Mouse (Mus musculus): Measurements from ENCODE around the gene Kalrn.

Kalrn gene

DNA sequence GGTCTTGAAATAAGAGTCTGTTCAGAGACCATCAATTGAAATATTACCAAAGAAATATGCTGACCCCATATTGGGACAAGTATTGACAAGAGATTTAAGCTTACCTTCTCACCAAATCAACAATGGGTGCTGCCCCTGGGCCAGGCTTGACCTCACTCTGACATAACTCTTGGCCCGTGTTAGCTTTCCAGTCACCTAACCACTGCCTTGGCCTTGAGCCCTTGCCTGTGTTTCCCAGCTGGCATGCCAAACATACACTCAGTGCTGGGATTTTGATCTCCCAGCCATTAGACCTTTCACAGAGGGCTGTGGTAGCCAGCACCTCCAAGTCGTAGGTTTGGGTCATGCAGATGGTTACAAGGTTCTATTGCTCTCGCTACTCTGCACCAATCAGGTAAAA is 308.7 kb downstream of the Kalrn start:
- DNase-seq (ENCODE audit: low spot score in 2 of 2) = peak in 1 of 2 experiments; percentile 17

DNA sequence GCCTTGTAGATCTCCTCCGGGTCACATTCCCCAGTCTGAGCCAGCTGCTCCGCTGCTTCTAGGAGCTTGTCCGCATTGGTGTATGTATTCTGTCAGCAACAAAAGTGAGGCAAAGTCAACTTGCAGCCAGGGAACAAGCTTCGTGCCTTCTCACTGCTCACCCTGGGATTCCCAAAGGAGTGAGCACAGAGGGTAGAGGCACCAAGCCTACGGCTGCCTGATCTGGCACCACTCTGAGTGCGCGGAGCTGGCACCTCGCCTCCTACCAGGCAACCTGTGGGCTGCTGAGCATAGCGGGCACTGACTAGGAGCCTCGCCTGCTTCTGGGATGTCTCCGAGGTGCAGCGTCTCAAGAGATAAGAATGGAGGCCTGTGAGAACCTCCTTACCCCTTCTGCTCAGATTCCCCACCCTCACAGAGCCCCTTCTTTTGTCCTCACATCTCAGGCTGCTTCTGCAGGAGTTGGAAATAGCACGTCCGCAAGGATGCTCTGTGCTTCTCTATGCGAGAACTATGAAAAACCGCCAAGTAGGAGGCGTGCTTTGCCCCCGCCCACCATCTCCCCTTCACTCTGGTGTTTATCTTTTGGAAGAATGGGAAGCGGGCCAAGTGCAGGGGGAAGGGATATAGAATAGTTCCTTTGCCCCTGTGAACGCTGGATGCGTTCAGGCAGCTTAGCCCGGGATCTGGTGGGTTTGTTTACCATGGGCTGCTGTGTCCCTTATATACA is 310.4 kb downstream of the Kalrn start:
- DNase-seq (ENCODE audit: low spot score in 2 of 2) = no peak

DNA sequence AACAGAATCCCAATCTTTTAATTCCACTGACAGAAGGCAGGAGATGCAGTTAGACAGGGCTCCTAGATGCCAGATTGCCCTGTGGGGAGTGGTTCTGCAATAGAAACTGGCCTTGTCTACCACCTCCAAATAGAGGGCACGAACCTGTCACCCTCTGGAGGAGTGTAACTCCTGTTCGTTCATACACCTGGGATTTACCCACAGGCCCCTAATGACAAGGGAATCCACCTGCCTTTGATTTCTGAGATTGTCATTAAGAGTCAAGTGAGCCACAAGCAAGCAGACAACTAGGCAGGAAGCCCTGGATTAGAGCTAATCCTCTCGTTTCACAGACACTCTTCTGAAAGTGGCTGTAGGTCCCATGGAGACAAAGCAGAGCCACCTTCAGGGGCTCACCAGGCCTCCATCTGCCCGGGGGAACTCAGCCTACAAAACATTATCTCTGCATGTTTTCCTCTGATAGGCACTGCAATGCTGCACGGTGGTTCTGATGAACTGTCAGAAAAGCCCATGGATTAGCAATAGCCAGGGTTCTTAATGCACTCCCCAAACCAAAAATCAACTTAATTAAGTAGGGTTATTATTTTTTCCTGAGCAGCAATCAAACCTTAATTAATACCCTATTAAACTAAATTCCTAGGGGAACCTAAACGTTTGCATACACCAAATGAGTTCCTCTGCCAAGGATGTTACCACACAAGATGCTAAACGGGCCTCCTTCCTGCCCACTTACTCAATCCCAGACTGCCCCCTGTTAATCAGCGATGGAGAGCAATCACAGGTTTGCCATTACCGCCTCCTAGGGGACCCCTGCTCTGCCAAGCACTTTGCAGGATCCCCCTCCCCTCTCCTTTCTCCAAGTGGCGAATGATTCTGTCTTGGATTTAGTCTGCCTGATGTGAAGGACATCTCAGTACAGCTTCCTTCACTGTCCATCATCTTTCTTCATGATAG is 312.1 kb downstream of the Kalrn start:
- DNase-seq (ENCODE audit: low spot score in 2 of 2) = no peak

DNA sequence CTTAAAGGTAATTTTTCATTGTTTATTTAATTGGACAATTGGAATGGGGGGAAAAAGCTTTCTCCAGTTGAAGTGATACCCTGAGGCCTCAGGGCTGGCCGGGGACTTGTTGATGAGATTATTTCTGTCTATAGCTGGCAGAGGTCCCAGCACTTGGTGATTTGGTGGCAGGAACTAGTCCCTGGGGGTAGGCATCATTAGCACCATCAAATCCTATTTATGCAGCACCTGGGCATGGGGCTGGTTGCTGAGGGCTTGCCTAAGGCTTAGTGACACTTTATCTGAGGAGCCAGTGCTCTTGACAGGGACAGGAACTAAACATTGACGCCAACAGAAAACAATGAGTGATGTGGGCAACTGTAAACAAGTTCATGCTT is 318.7 kb downstream of the Kalrn start:
- no peak for DNase-seq (ENCODE audit: low spot score in 2 of 2)

- no peak for DNase-seq (ENCODE audit: low spot score in 2 of 2)
These were observed 319.2 kb downstream of the Kalrn start for GRCm38 (mm10) chr16:34254002-34254645.

- no peak for DNase-seq (ENCODE audit: low spot score in 2 of 2)
These were observed 320.7 kb downstream of the Kalrn start for GRCm38 (mm10) chr16:34252670-34253069.

DNA sequence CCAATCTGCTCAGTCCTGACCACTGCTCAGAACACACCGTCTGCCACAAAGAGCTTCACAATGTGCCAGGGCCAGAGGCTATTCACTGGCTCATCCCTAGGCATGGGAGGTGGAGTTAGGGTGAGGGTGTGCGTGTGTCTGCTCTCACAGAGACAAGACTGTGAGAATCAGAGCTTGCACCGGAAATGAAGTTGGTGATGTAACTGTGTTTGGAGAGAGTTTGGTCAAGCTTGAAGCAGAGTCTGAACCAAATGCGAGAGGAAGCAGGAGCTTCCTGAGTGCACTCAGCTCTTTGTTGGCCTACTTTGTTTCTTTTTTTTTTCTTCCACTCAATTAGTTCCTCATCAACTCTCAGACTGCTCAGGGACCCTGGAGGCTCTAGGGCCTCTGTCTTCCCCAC is 325.1 kb downstream of the Kalrn start:
- no peak for DNase-seq (ENCODE audit: low spot score in 2 of 2)

DNA sequence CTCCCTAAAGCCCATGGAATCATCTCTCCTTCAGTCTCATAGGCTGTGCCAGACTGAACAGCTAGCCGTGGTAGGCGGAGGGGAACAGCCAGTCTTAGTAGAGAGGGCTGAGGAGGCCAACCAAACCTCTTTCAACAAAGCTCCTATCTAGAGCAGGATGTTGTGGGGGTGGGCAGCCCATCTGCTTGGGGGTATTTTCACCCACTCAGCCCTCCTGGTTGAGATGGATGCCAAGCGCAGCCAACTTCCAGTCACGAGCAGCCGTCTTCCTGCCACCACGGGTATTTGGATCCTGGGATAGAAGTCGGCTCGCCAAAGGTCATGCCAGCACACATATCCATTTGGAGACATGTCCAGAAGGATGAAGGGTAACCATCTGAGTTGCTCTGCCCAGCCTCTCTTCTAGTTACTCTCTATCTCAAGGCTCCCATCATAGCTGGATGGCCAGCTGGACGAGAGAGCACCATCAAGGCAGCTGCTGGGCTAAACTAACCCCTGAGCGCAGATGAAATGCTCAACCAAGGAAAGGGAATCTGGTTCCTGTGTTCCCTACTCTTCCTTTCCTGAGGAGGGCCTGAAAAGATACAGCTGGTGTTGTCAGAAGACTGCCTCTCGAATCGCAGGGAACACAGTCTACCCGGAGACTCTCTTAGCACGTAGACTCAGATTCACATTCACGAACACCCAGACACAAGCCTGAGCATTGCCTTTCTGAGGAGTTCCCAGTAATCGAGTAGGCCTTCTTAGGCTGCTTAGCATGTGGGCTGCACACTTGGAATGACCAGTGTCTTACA is 331.2 kb downstream of the Kalrn start:
- DNase-seq (ENCODE audit: low spot score in 2 of 2) = no peak

DNA sequence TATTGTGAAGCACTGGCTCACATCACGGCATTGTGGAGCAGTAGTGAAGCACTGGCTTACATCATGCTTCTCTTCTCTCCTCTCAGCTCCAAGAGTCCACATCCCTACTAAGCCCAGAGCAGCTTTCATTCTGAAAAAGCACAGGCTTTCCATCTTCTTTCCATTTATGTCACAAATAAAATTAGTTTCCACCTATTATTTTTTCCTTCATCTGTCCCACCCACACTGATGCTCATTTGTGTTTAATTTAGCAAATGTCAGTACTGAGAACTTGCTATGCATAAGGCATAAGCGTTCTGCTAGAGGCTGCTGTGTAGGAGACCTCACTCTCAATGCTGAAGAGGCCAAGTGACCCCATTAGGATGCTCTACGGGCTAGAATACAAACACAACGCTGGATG is 333.7 kb downstream of the Kalrn start:
- DNase-seq (ENCODE audit: low spot score in 2 of 2) = no peak

DNA sequence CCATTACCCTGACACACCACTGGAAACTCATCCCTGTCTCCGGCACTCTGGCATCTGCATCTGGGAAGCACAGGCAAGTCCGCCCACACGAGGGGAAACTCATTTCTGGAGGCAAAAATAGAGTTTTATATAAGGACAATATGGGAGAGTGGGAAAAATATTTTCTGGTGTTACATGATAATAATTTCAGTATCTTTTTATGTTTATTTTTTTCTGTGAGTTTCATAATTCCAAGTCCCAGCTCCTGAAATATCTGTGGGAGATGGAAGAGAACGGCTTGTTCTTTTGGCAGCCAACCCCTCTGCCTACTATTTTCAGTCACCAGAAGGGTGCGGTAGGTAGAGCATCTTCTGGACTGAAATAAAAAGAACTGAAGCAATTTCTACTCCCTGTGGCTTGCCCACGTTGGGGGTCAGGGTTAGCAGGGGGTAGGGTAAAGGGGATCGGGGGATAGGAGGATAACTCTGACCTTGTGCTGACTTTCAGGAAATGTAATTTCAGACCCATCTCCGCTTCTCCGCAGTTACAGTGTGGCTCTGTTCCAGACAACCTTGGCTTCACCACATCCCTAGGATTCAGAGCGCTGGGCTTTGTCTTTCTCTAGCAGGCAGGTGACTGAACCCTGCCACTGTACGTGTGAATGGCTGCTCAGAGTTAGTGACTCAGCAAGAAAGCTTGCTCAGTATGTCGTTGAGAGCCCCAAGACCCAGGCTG is 336.3 kb downstream of the Kalrn start:
- peak; percentile 18 to 56 for DNase-seq (ENCODE audit: low spot score in 2 of 2)

- no peak for DNase-seq (ENCODE audit: low spot score in 2 of 2)
These were observed 338.2 kb downstream of the Kalrn start for GRCm38 (mm10) chr16:34235086-34235485.

- DNase-seq (ENCODE audit: low spot score in 2 of 2) = no peak
These were observed 341.4 kb downstream of the Kalrn start for GRCm38 (mm10) chr16:34231952-34232351.

DNA sequence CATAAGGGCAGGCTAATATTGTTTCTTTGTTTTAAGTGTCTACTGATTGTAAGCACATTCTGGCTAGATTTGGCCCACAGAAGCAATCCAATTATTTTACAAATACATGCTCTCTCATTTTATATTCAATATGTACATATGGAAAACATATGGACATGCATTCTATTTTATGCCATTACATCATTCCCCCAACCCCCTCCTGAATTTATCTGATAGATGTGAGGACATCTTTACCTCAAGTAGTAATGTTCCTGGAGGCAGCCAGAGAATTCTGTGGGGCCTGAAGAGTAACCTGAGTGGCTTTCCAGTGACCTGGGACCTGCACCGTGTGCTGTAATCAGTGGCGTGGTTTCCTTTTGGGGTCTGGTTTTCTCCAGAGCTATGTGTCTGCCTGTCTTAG is 342.2 kb downstream of the Kalrn start:
- DNase-seq (ENCODE audit: low spot score in 2 of 2) = no peak

GRCm38 (mm10) chr16:34229350-34229749 is 344.0 kb downstream of the Kalrn start:
- DNase-seq (ENCODE audit: low spot score in 2 of 2) = no peak

GRCm38 (mm10) chr16:34228661-34229060 is 344.7 kb downstream of the Kalrn start:
- no peak for DNase-seq (ENCODE audit: low spot score in 2 of 2)

DNA sequence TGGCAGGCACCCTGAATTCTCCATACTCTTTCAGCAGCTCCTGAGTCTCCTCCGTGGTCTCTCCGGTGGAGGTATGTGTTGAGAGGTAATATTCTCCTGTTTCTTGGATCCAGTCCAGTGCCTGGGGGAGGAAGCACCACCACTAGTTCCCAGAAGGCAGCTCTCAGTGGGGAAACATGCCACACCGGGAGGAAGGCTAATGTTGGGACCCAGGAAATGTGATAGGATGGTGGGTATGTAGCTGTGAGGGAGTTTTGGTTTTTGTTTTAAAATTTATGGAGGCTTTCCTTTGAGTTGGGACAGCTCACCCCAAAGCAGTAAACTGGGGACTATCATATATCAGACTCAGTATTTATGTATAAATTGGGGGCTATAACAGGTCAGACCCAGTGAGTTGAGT is 361.2 kb downstream of the Kalrn start:
- DNase-seq (ENCODE audit: low spot score in 2 of 2) = no peak

GRCm38 (mm10) chr16:34211243-34211642 is 362.1 kb downstream of the Kalrn start:
- no peak for DNase-seq (ENCODE audit: low spot score in 2 of 2)

- DNase-seq (ENCODE audit: low spot score in 2 of 2) = no peak
These were observed 364.6 kb downstream of the Kalrn start for GRCm38 (mm10) chr16:34208748-34209147.

DNA sequence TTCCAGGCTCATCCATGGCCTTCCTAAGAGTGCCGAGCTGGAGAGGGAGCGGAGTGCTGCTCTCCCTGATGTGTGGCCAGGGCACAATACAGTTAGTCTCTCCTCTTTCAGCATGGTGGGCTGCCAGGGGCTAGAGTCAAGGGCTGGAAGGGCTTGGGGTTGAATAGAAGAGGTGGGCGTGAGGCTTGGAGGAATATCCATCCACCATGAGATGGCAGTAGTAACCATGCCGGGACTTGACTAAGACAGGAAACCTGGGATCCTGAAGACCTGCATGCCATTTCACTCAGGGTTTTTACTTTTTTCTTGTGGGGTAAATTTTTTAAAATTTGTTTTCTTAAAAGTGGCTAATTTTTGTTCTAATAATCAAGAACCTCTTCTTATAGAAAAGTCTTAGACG is 365.4 kb downstream of the Kalrn start:
- DNase-seq (ENCODE audit: low spot score in 2 of 2) = no peak

- no peak for DNase-seq (ENCODE audit: low spot score in 2 of 2)
These were observed 368.7 kb downstream of the Kalrn start for GRCm38 (mm10) chr16:34204527-34205139.

- DNase-seq (ENCODE audit: low spot score in 2 of 2) = no peak
These were observed 373.8 kb downstream of the Kalrn start for GRCm38 (mm10) chr16:34199543-34199942.

Measured in heart, adult 9 months (tissue).